Mouse (Mus musculus) MEL-GATA-1-ER (cell line): Measurements from ENCODE around the gene Fgfr2.

Source experiments
- DNase-seq: peaks from one replicate; pipeline ENCODE4 v3.0.0-alpha.2; 2012; ENCODE audit warnings: low read depth; ENCODE audit errors: extremely low read depth

Fgfr2 gene

GRCm38 (mm10) chr7:132187456-132187855 is 935.7 kb downstream of the Fgfr2 start:
- no peak for DNase-seq

GRCm38 (mm10) chr7:132183892-132184404 is 939.2 kb downstream of the Fgfr2 start:
- no peak for DNase-seq

- no peak for DNase-seq
Observed at GRCm38 (mm10) chr7:132181586-132182198, 941.5 kb downstream of the Fgfr2 start.

GRCm38 (mm10) chr7:132181042-132181441 is 942.1 kb downstream of the Fgfr2 start:
- no peak for DNase-seq

- no peak for DNase-seq
Observed at GRCm38 (mm10) chr7:132179049-132179448, 944.1 kb downstream of the Fgfr2 start.

GRCm38 (mm10) chr7:132174787-132175186 is 948.4 kb downstream of the Fgfr2 start:
- DNase-seq = no peak

- no peak for DNase-seq
Observed at GRCm38 (mm10) chr7:132174296-132174695, 948.9 kb downstream of the Fgfr2 start.

GRCm38 (mm10) chr7:132172220-132172619 is 950.9 kb downstream of the Fgfr2 start:
- no peak for DNase-seq

GRCm38 (mm10) chr7:132171716-132172115 is 951.4 kb downstream of the Fgfr2 start:
- no peak for DNase-seq

GRCm38 (mm10) chr7:132169419-132170169 is 953.6 kb downstream of the Fgfr2 start:
- no peak for DNase-seq

- DNase-seq = no peak
Observed at GRCm38 (mm10) chr7:132167239-132167638, 955.9 kb downstream of the Fgfr2 start.

GRCm38 (mm10) chr7:132162254-132162653 is 960.9 kb downstream of the Fgfr2 start:
- DNase-seq = no peak

GRCm38 (mm10) chr7:132158321-132159025 is 964.7 kb downstream of the Fgfr2 start:
- DNase-seq = no peak

- DNase-seq = no peak
Observed at GRCm38 (mm10) chr7:132154368-132154961, 968.7 kb downstream of the Fgfr2 start, which contains the start of gene Cpxm2. Gene Cpxm2, minus strand, starts transcription at chr7:132154739.

- DNase-seq = no peak
Observed at GRCm38 (mm10) chr7:132153725-132154147, 969.4 kb downstream of the Fgfr2 start.

GRCm38 (mm10) chr7:132145227-132145800 is 977.8 kb downstream of the Fgfr2 start:
- DNase-seq = no peak

- no peak for DNase-seq
Observed at GRCm38 (mm10) chr7:132128687-132129086, 994.5 kb downstream of the Fgfr2 start.

- DNase-seq = no peak
Observed at GRCm38 (mm10) chr7:132124948-132125347, 998.2 kb downstream of the Fgfr2 start.

GRCm38 (mm10) chr7:132123211-132123610 is 999.9 kb downstream of the Fgfr2 start:
- no peak for DNase-seq

GRCm38 (mm10) chr7:132119817-132120216 is 1003.3 kb downstream of the Fgfr2 start:
- no peak for DNase-seq

- DNase-seq = no peak
Observed at GRCm38 (mm10) chr7:132111770-132112169, 1011.4 kb downstream of the Fgfr2 start.
